Mouse (Mus musculus): ENCODE data around the gene Snhg11. TPM values are rescaled to one million over a fixed set of nuclear protein-coding genes. Genes with fewer than 3 reads are reported as not detected.
"Not testable (repeated sequence)": the region's sequence is repeated elsewhere in the genome, so short reads cannot be mapped to it uniquely, and the experiment has no call there.

The Snhg11 gene
- polyA plus RNA-seq, 1 experiment from 2014 or later: 732 TPM

DNA sequence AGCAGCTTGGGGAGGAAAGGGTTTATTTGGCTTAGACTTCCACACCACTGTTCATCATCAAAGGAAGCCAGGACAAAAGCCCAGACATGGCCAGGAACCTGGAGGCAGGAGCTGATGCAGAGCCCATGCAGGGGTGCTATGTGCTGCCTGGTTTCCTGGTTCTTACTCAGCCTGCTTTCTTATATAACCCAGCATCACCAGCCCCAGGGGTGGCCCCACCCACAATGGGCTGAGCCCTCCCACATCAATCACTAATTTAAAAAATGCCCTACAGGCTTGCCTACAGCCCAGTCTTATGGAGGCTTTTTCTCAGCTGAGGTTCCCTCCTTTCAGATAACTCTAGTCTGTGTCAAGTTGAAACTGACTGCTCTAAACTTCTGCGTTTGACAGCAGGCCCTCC is 2.4 kb downstream of the Snhg11 start:
- Histone ChIP-seq H3K36me3 (ENCODE audit: control insufficient read depth, insufficient read depth, low read length) (peaks cover 13% of the 10 kb centered on the region), H3K27me3 (ENCODE audit: control insufficient read depth, insufficient read depth, low read depth, low read length) (no peaks in the 10 kb centered on the region), H3K9ac (ENCODE audit: low read depth, low read length) (no peak overlapping the region; the same call in 1 of the 2 replicates), H3K4me3 (ENCODE audit: low read depth, low read length) (peak overlapping the region; percentile 56; the same call in 1 of the 2 replicates), H3K4me2 (ENCODE audit: low read length) (peak overlapping the region; percentile 49), H3K9me3 (replicated peaks; ENCODE audit: control insufficient read depth, low read length, poor library complexity, severe bottlenecking) (no peaks in the 10 kb centered on the region), H3K27ac (ENCODE audit: low read length) (no peak overlapping the region), H3K4me1 (ENCODE audit: control insufficient read depth, insufficient read depth, low read length) (peaks cover 22% of the 10 kb centered on the region)
- 78% methylated on average over 1 of the region's 1 CpGs for WGBS
- ATAC-seq: no peak

DNA sequence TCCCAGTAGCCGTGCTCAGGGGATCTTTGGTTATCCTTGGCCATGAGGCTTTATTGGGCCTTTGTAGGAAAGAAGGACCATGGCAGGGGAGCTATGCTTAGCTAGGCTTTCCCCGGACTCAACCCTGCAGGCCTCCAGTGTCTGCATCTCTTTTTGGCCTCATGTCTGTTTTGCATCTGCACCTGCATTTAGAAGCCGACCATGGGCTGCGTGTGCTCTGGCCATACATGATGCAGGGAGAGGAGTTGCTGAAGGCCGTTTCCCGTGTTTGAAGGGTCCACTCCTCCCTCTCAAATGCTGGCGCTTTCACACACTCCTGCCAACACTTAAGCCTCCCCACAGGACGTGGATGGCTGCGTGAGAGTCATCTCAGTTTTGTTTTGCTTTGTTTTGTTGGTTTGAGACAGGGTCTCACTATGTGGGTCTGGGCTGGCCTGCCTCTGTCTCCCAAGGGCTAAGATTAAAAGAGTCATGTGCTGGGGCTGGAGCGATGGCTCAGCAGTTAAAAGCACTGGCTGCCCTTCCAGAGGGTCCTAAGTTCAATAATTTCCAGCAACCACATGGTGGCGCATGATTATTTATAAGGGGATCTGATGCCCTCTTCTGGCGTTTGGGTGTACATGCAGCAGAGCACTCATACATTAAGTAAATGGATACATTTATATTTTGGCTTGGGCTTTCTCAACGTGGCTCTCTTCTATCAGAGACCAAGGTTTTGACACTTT is 4.1 kb downstream of the Snhg11 start:
- Histone ChIP-seq H3K4me2 (ENCODE audit: low read length) (peak overlapping the region; percentile 26), H3K27ac (ENCODE audit: low read length) (0 out of 2 replicates have a peak overlapping the region, but pooled peaks have one; percentile 42), H3K36me3 (ENCODE audit: control insufficient read depth, insufficient read depth, low read length) (peaks cover 13% of the 10 kb centered on the region), H3K9ac (ENCODE audit: low read depth, low read length) (no peak overlapping the region), H3K27me3 (ENCODE audit: control insufficient read depth, insufficient read depth, low read depth, low read length) (no peaks in the 10 kb centered on the region), H3K4me3 (ENCODE audit: low read depth, low read length) (no peak overlapping the region; the same call in 1 of the 2 replicates), H3K9me3 (replicated peaks; ENCODE audit: control insufficient read depth, low read length, poor library complexity, severe bottlenecking) (no peaks in the 10 kb centered on the region), H3K4me1 (ENCODE audit: control insufficient read depth, insufficient read depth, low read length) (peaks cover 22% of the 10 kb centered on the region)
- peak; percentile 37 for ATAC-seq
- WGBS: 41% methylated on average over 13 of the region's 13 CpGs

DNA sequence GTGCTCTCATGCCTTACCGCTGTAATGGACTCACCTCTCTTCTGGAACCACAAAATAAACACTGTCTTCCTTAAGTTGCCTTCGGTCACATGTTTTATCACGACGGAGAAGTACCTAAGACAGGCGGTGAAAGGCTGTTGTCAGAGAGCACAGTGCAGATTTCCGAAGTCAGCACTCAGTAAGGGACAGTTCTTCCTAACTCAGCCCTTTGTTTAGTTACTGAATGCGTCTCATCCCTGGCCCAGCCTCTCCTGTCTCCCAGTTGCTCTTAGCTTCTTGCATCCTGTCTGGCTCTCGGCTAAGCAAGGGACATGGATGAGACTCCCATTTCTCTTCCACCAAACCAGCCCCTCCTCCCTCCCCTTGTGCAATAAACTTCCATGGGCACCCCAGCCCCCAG is 10.6 kb downstream of the Snhg11 start:
- ATAC-seq: no peak
- H3K9ac ChIP-seq (ENCODE audit: low read depth, low read length): no peak overlapping the region
- no peaks in the 10 kb centered on the region for H3K27me3 ChIP-seq (ENCODE audit: control insufficient read depth, insufficient read depth, low read depth, low read length)
- no peaks in the 10 kb centered on the region for H3K9me3 ChIP-seq (replicated peaks; ENCODE audit: control insufficient read depth, low read length, poor library complexity, severe bottlenecking)
- WGBS: 43% methylated on average over 8 of the region's 8 CpGs
- H3K36me3 ChIP-seq (ENCODE audit: control insufficient read depth, insufficient read depth, low read length): peaks cover 18% of the 10 kb centered on the region
- peaks cover 2% of the 10 kb centered on the region; the same call in 1 of the 2 replicates for H3K4me1 ChIP-seq (ENCODE audit: control insufficient read depth, insufficient read depth, low read length)
- no peak overlapping the region for H3K27ac ChIP-seq (ENCODE audit: low read length)
- H3K4me3 ChIP-seq (ENCODE audit: low read depth, low read length): no peak overlapping the region
- H3K4me2 ChIP-seq (ENCODE audit: low read length): no peak overlapping the region

DNA sequence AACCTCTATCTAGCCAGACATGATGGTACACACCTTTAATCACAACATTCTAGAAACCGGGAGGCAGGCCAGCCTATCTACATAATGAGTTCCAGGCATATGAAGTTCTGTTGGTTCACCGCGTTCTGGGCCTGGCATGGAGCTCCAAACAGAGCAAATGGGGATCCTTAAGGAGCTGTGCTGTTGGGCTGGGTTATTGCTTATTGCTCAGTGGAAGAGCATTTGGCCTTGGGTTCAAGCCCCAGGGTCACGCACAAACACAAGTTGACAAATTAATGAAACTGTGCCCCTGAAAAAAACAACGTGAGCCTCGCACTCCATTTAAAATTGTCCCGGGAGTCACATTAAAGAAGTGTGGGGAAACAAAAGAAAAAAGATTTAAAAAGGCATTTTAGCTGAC is 14.0 kb downstream of the Snhg11 start:
- Histone ChIP-seq H3K9ac (ENCODE audit: low read depth, low read length) (no peak overlapping the region), H3K27ac (ENCODE audit: low read length) (no peak overlapping the region), H3K4me1 (ENCODE audit: control insufficient read depth, insufficient read depth, low read length) (no peaks in the 10 kb centered on the region), H3K36me3 (ENCODE audit: control insufficient read depth, insufficient read depth, low read length) (peaks cover 8% of the 10 kb centered on the region), H3K27me3 (ENCODE audit: control insufficient read depth, insufficient read depth, low read depth, low read length) (no peaks in the 10 kb centered on the region), H3K9me3 (replicated peaks; ENCODE audit: control insufficient read depth, low read length, poor library complexity, severe bottlenecking) (no peaks in the 10 kb centered on the region), H3K4me3 (ENCODE audit: low read depth, low read length) (no peak overlapping the region), H3K4me2 (ENCODE audit: low read length) (no peak overlapping the region)
- no peak for ATAC-seq
- 93% methylated on average over 7 of the region's 7 CpGs for WGBS

DNA sequence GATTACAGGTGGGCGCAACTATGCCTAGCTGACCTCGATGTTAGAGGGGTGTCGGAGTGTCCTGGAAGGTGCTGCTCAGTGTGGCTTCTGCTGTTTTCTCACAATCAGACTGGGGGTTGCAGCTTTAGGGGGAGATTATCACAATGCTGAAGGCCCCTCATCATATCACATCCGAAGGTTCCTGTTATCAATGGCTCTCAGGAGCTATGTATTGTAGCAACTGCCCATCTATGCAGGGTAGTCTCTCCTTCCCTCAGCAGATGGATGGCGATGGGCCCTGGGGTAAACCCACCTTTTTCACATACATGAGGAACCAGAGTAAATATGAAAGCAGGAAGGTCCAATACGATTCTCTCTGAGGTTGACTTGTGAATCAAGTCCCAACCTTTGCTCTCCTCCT is 20.9 kb downstream of the Snhg11 start:
- no peak overlapping the region for H3K4me3 ChIP-seq (ENCODE audit: low read depth, low read length)
- no peak overlapping the region for H3K27ac ChIP-seq (ENCODE audit: low read length)
- WGBS: 86% methylated on average over 6 of the region's 6 CpGs
- no peaks in the 10 kb centered on the region for H3K9me3 ChIP-seq (replicated peaks; ENCODE audit: control insufficient read depth, low read length, poor library complexity, severe bottlenecking)
- no peaks in the 10 kb centered on the region for H3K4me1 ChIP-seq (ENCODE audit: control insufficient read depth, insufficient read depth, low read length)
- H3K36me3 ChIP-seq (ENCODE audit: control insufficient read depth, insufficient read depth, low read length): no peaks in the 10 kb centered on the region
- no peak overlapping the region for H3K9ac ChIP-seq (ENCODE audit: low read depth, low read length)
- H3K4me2 ChIP-seq (ENCODE audit: low read length): no peak overlapping the region
- H3K27me3 ChIP-seq (ENCODE audit: control insufficient read depth, insufficient read depth, low read depth, low read length): no peaks in the 10 kb centered on the region
- ATAC-seq: no peak

DNA sequence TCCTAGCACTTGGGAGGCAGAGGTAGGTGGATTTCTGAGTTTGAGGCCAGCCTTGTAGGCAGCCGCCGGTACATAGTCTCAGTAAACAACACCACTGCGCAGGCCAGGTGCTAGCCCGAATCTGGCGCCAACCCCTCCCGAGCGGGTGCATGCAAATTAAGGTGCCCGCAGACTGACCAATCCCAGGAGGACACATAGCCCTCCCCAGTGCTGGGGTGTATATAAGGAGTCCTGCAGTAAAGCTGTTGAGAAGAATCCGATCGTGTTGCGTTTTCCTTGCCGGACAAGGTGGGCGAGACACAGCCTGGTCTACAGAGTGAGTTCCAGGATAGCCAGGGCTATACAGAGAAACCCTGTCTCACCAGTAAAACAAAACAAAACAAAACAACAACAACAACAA is 21.7 kb downstream of the Snhg11 start:
- 78% methylated on average over 13 of the region's 13 CpGs for WGBS
- not testable (repeated sequence) for H3K4me2 ChIP-seq (ENCODE audit: low read length)

DNA sequence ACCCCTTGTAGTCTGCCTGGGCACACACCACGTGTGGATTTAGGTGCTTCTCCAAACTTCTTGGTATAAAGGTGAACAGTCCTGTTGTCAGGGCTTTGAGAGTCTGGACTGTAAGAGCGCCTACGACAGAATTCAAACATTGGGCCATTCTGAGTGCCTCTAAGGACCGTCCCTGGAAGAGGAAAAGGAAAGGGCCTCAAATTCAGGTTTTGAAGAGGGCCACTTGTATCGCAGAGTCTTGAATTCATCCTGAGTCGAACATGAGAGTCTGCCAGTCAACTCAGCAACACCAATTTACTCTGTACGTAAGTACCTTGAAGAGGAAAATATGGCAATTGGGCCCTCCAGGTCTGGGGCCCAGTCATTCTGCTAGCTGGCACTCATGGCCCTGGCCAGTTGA is 27.5 kb downstream of the Snhg11 start:
- Histone ChIP-seq H3K4me3 (ENCODE audit: low read depth, low read length) (no peak overlapping the region), H3K36me3 (ENCODE audit: control insufficient read depth, insufficient read depth, low read length) (no peaks in the 10 kb centered on the region), H3K27me3 (ENCODE audit: control insufficient read depth, insufficient read depth, low read depth, low read length) (no peaks in the 10 kb centered on the region), H3K9ac (ENCODE audit: low read depth, low read length) (no peak overlapping the region), H3K4me2 (ENCODE audit: low read length) (no peak overlapping the region), H3K27ac (ENCODE audit: low read length) (no peak overlapping the region), H3K4me1 (ENCODE audit: control insufficient read depth, insufficient read depth, low read length) (no peaks in the 10 kb centered on the region), H3K9me3 (replicated peaks; ENCODE audit: control insufficient read depth, low read length, poor library complexity, severe bottlenecking) (no peaks in the 10 kb centered on the region)
- no peak for ATAC-seq
- 85% methylated on average over 7 of the region's 7 CpGs for WGBS

More for the DNA sequence above, 21.7 kb downstream of the Snhg11 start:
- H3K36me3 ChIP-seq (ENCODE audit: control insufficient read depth, insufficient read depth, low read length); ATAC-seq; H3K9ac ChIP-seq (ENCODE audit: low read depth, low read length); H3K9me3 ChIP-seq (replicated peaks; ENCODE audit: control insufficient read depth, low read length, poor library complexity, severe bottlenecking); H3K4me3 ChIP-seq (ENCODE audit: low read depth, low read length); H3K27ac ChIP-seq (ENCODE audit: low read length); H3K27me3 ChIP-seq (ENCODE audit: control insufficient read depth, insufficient read depth, low read depth, low read length); H3K4me1 ChIP-seq (ENCODE audit: control insufficient read depth, insufficient read depth, low read length): not testable (repeated sequence)

DNA sequence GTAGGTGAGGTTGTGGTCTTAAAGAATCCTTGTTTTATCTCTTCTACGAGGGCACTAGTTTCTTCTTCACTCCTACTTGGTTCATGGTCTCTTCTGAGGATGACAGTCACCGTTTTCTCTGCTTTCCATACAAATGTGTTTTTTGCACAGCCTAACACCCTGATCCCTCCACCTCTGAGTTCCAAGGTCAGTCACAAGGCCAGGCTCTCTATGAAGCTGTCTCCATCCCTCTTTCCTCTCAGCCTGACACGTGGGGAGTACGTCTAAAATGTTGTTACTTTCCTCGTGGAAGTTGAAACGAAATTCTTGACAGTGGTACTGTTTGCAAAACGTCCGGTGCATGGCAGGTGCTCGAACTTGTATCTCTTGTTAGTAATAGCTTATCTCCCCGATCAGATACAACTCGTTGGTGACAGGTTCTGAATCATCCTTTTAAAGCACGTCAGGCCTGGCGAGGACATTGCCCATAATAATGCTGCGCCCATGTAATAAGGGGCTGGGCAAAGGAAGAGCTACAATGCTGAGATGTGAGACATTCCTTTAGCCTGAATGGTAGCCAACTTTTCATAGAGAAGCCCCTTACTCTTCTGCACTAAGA is 33.7 kb downstream of the Snhg11 start:
- Histone ChIP-seq H3K4me2 (ENCODE audit: low read length) (peak overlapping the region; percentile 59), H3K9me3 (replicated peaks; ENCODE audit: control insufficient read depth, low read length, poor library complexity, severe bottlenecking) (no peaks in the 10 kb centered on the region), H3K9ac (ENCODE audit: low read depth, low read length) (peak overlapping the region; percentile 48; the same call in 1 of the 2 replicates), H3K27ac (ENCODE audit: low read length) (peak overlapping the region; percentile 73), H3K27me3 (ENCODE audit: control insufficient read depth, insufficient read depth, low read depth, low read length) (no peaks in the 10 kb centered on the region), H3K4me1 (ENCODE audit: control insufficient read depth, insufficient read depth, low read length) (peaks cover 31% of the 10 kb centered on the region), H3K36me3 (ENCODE audit: control insufficient read depth, insufficient read depth, low read length) (no peaks in the 10 kb centered on the region), H3K4me3 (ENCODE audit: low read depth, low read length) (peak overlapping the region; percentile 67)
- peak; percentile 66 for ATAC-seq
- WGBS: 18% methylated on average over 14 of the region's 14 CpGs

DNA sequence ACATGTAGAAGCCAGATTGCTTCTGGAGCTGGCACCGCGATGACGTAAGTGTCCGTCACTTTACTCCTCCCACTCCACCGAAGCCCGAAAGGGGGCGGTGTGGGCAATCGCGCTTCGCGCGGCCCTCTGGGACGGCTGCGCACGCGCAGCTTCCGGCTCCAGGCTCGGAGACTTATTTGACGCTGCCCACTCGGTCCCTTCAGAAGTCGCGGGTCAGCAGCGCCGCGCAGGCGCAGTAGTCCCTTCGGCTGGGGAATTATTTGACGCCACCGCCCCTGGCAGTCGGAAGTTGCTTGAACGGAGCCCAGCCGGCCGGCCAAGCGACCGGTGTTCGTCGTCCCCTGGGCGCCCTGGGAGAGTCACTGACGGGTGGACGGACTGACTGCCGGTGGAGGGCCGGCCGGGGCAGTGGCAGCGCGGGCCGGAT is 34.2 kb downstream of the Snhg11 start, which contains the start of gene Ralgapb:
Gene Ralgapb, plus strand, starts transcription at position 254 of the 427 bp plus-strand sequence.
- peak within 1 kb of the TSS; percentile 92 for H3K27ac ChIP-seq (ENCODE audit: low read length)
- H3K36me3 ChIP-seq (ENCODE audit: control insufficient read depth, insufficient read depth, low read length): no peaks in the 10 kb centered on the region
- peak; percentile 88 for ATAC-seq
- peak within 1 kb of the TSS; percentile 93 for H3K4me2 ChIP-seq (ENCODE audit: low read length)
- H3K4me3 ChIP-seq (ENCODE audit: low read depth, low read length): peak within 1 kb of the TSS; percentile 67
- H3K9me3 ChIP-seq (replicated peaks; ENCODE audit: control insufficient read depth, low read length, poor library complexity, severe bottlenecking): no peaks in the 10 kb centered on the region
- H3K9ac ChIP-seq (ENCODE audit: low read depth, low read length): peak within 1 kb of the TSS; percentile 90
- no peaks in the 10 kb centered on the region for H3K27me3 ChIP-seq (ENCODE audit: control insufficient read depth, insufficient read depth, low read depth, low read length)
- WGBS: under 1% methylated on average over 43 of the region's 46 CpGs
- peaks cover 31% of the 10 kb centered on the region for H3K4me1 ChIP-seq (ENCODE audit: control insufficient read depth, insufficient read depth, low read length)

Measured in midbrain, embryonic 16.5 days (tissue).